Mouse (Mus musculus) ZHBTc4 (cell line): ENCODE measurements at regions not wholly inside any gene's neighbourhood (a gene's known extent, or its start where the extent isn't known, plus 50 kb on each side); places are given as distances from the start of the nearest gene placed in this dataset.

Experiments
- DNase-seq: peaks from one replicate; pipeline ENCODE4 v3.0.0-alpha.2; 2011; ENCODE audit warnings: low read depth, low spot score

GRCm38 (mm10) chr3:42661956-42662355, 919.5 kb downstream of the D3Ertd751e start:
- no peak for DNase-seq

- DNase-seq, result no peak
Observed at GRCm38 (mm10) chr3:42676668-42677398, 934.4 kb downstream of the D3Ertd751e start.

DNA sequence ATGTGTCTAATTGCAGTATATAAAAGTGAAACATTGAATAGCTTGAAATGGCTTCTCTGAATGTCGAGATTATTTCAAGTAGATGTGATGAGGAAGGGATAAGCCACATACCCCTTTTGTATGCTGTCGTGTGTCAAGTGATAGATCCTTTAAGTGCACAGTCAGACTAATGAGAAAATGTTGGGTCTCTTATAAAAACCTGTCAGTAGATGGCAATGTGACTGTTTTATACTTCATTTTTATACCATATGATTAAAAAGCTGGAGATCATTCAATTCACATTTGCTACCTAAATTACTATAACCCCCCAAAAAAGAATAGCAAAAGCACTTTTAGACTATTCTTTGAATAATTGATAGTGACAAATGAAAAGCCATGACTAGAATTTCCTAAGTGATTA, 952.3 kb downstream of the D3Ertd751e start:
- no peak for DNase-seq

DNA sequence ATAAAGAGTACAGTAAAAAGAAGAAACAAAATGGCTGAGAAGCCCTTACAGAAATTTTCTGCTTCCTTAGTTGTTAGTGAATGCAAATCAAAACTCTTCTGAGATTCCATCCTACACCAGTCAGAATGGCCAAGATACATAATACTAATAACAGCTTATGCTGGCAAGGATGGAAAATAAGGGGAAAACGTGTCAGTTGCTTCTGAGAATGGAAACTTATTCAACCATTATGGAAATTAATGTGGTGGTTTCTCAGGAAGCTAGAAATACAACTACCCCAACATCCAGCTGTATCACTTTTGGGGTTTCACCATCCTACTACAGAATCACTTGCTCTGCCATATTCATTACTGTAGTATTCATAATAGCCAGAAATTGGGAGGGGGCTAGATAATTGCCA, 996.5 kb downstream of the D3Ertd751e start:
- DNase-seq, result no peak

DNA sequence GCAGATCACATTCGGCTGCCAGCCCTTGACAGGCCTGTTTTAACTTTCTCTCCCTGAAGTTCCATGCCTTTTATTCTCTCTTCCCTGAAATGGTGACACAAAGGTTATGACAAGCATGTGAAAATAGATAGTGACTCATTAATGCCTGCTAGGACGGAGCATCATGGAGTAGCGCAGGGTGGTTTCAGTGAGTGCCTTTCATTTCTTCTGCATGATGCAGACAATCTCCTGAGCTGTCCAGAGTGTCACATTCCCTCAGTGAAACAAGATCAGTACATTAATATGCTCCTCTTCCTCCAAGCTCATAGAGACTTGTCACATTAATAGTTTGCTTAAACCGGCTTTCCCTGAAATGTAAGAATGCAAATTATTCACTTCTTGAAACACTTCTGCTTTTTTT, 1010.7 kb downstream of the D3Ertd751e start:
- DNase-seq, result no peak

DNA sequence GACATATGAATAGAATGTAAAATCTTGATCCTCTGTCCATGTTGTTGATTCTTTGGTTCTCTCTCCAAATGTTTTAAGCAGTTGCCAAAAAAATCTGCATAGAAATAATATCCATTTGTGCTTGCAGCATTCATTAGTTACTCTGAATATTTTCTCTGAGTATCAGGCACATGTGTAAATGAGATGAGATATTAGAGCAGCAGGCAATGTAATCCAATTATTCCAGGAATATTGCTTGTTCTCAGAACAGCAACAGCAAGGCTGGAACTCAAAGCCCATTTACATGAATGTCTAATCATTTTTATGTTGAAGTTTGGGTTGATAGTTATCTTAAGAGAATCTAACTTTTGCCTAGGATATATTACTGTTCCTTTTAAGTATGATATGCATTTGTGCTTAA, 1014.9 kb downstream of the D3Ertd751e start:
- no peak for DNase-seq

DNA sequence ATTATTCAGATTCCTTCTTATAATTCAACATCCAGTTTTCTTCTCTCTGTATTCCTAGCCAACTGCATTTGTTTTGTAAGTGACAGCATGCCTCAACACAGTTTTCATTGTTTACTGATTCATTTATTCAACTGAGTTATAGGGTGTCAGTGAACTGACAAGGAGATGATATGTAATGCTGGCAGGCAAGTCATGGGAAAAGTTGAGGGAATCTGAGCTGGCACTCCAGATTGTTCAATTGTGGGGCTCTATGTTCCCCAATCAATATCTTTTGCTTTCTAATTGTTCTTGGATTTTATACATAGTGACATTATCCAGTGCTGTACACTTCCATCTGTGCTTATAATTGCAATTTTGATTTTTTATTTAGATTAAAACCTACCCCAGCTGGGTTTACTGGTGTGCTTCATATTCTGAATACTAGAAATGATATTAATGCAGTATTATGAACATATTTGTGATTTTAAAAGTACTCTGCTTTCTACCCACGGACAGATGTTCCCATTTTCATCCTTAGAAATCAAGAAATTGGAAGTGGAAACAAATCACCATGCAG, 1015.5 kb downstream of the D3Ertd751e start:
- DNase-seq, result no peak

- DNase-seq, result no peak
Observed at GRCm38 (mm10) chr3:42762205-42762604, 1019.8 kb downstream of the D3Ertd751e start.

DNA sequence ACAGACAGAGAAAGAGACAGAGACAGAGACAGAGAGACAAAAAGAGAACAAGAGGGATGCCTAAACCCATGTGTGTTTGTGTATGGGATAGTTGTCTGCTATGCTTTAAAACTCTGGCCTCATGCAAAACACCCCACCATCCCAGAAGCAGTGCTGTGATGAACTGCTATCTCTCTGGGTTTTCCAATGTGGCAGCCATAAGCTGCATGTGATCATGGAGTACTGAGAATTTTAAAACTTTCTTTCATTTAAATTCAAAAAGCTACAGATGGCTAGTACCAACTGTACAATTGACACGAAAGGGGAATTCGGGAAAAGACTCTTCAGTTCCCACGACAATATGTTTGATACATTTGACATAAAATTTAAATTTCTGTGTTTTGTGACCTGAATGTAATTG, 1041.1 kb downstream of the D3Ertd751e start:
- DNase-seq, result no peak

- no peak for DNase-seq
Observed at GRCm38 (mm10) chr3:42784203-42784602, 1041.8 kb downstream of the D3Ertd751e start.

- no peak for DNase-seq
Observed at GRCm38 (mm10) chr3:42790415-42790814, 1048.0 kb downstream of the D3Ertd751e start.

DNA sequence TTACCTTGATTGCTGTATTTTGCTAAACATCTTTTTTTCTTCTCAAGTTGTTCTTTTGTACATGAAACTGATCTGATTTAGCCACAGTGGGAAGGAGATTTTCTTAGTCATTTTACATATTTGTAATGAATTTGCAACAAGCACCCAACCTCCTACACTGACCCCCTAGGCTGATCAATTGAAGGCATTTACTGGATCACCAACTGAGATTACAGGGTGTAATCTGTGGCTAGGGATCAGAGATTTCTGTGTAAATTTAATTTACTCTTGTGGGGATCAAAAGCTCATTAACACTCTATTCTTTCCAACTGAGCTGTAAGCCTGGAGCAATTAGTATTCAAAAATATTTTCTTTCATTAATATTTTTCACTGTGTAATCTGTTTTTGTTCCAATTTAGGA, 1049.5 kb downstream of the D3Ertd751e start:
- DNase-seq, result no peak

GRCm38 (mm10) chr3:42830456-42830855, 1088.0 kb downstream of the D3Ertd751e start:
- DNase-seq, result no peak

DNA sequence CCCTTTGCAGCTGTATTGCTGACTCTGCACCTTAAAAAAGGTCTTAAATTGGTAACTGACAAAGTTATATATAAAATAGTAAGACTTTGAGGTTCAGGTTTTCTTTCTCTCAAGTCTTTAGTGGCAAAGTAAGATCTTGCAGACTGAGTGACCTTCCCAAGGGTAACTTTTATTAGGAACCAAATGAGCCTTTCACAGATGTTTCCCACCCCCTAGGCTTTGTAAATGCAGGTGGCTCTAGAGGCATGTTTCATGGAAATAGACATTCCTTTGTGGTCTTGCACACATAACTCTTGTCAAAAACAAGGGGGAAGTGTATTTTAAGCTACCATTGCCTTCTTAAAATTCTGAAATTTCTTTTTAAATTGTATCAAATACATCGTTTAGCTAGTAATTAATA, 1125.0 kb downstream of the D3Ertd751e start:
- DNase-seq, result peak; percentile 14

- no peak for DNase-seq
Observed at GRCm38 (mm10) chr3:42878972-42879371, 1136.6 kb downstream of the D3Ertd751e start.

DNA sequence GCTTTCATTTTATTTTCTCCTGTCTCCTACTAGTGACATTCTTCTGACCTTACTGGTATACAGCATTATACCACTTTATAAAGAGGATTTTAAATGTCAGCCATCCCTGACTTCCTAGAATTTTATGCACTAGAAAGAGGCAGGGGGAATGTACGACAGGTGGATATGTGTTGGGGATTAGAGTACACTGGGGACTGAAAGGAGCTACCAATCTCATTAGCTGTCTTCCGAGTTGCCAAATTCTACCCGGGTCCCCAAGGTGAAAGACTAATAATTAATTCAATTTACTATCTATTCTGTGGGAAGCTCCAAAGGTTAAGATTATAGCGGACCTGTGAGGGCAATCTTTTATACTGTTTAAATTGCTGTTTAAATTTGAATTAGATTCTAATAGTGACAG, 1142.1 kb downstream of the D3Ertd751e start:
- DNase-seq, result no peak

GRCm38 (mm10) chr3:42892016-42892699, 1149.7 kb downstream of the D3Ertd751e start:
- DNase-seq, result no peak

- DNase-seq, result no peak
Observed at GRCm38 (mm10) chr3:42895787-42896186, 1153.4 kb downstream of the D3Ertd751e start.

DNA sequence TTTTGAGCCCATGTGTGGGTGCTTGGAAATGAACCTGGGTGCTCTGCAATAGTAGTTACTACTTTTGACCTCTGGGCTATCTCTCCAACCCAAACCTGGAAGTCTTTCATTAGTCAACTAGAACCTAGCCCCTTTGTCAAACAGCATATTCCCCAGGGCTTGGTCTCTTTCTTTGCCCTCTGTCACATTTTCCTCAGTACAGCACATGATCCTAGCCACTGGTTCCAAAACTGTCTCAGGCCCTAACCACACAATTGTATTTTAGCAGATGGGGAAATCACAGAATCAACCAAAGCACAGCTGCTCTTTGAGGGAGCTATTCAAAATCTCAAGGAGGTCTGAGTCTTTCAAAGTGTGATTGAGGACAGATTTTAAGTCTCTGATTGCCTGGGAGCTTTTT, 1155.5 kb downstream of the D3Ertd751e start:
- DNase-seq, result no peak

DNA sequence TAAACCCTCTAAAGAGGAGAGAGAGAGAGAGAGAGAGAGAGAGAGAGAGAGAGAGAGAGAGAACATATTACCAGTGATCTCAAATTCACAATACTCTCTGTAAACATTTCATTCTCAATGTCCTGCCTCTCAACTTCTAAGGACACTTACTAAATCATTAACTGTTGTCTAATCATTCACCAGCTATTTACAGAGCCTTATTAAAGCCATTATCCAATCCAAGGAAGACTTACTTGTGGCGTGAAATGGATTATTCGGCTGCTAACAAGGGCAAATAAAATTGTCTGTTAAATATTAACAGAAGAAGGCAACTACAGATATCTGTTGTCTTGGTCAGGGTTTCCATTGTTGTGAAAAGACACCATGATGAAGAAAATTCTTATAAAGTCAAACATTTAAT, 1156.5 kb downstream of the D3Ertd751e start:
- no peak for DNase-seq

DNA sequence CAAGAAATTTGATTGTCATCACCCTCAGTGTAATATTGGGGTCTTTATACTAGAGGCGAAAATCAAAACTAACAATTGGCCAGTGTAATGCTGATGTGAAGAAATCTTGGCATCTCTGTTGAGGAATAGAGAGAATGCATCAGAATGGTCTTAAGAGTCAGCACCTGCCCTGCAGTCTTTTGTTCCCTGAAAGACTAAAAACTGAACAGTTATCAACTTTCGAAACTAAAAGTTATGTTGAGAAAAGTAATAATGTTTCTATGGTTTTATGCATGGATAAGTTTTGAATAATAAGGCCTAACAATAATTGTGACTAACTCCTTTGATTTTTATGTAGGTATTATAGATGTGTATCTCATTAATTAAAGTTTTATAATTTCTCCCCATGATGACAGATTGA, 1158.6 kb downstream of the D3Ertd751e start:
- no peak for DNase-seq

GRCm38 (mm10) chr3:42906246-42906645, 1163.8 kb downstream of the D3Ertd751e start:
- DNase-seq, result no peak

DNA sequence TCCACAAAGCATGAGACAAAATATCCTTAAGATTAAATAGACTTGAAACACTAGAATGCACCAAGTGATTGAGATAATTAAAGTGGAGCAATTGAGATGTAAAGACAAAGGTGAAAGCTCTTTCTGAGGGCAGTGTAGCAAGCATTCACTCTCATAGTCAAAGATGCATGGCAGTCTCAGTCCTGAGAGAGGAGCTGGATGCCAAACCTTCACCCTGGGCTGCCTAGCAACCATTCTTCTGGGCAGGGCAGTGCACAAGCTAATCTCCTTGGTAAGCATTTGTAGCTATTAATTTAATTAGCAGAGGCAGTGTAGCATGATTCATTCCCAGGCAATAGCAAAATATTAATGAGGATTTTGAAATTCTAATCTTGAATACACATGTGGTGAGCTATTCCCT, 1166.0 kb downstream of the D3Ertd751e start:
- no peak for DNase-seq
